Mouse (Mus musculus): Measurements from ENCODE around the gene Eef2kmt. TPM values are rescaled to one million over a fixed set of nuclear protein-coding genes. Genes with fewer than 3 reads are reported as not detected.

Eef2kmt gene
- polyA plus RNA-seq, 1 experiment from 2014 or later = 28.5 TPM

- H3K4me1 ChIP-seq (replicated peaks; ENCODE audit: control insufficient read depth, insufficient read depth) = no peaks in the 10 kb centered on the region
- ATAC-seq (ENCODE audit: low FRiP score, low TSS enrichment) (no peak), DNase-seq (ENCODE audit: low spot score) (no peak)
- H3K27me3 ChIP-seq (ENCODE audit: control insufficient read depth, insufficient read depth, low read length) = no peaks in the 10 kb centered on the region
- no peak overlapping the region for H3K9ac ChIP-seq (ENCODE audit: low read length)
- no peak overlapping the region for H3K27ac ChIP-seq (replicated peaks)
- 72% methylated on average over 5 of the region's 5 CpGs for WGBS
- TF ChIP-seq CTCF (IDR thresholded peaks at IDR 0.05; ENCODE audit: low read depth) (no peak), EP300 (optimal IDR thresholded peaks at IDR 0.05) (no peak)
- no peak overlapping the region for H3K4me3 ChIP-seq (ENCODE audit: low read depth, low read length)
- H3K4me2 ChIP-seq (replicated peaks; ENCODE audit: low read depth) = no peak overlapping the region
- no peaks in the 10 kb centered on the region for H3K36me3 ChIP-seq (ENCODE audit: control insufficient read depth, insufficient read depth, low read length)
- H3K9me3 ChIP-seq (ENCODE audit: control insufficient read depth, low read length) = no peaks in the 10 kb centered on the region
Observed at GRCm38 (mm10) chr16:5217341-5218133, 38.2 kb downstream of the Eef2kmt start.

GRCm38 (mm10) chr16:5216686-5217085, 39.1 kb downstream of the Eef2kmt start:
- Histone ChIP-seq H3K4me3 (ENCODE audit: low read depth, low read length) (no peak overlapping the region), H3K36me3 (ENCODE audit: control insufficient read depth, insufficient read depth, low read length) (no peaks in the 10 kb centered on the region), H3K9ac (ENCODE audit: low read length) (no peak overlapping the region), H3K4me2 (replicated peaks; ENCODE audit: low read depth) (no peak overlapping the region), H3K4me1 (replicated peaks; ENCODE audit: control insufficient read depth, insufficient read depth) (no peaks in the 10 kb centered on the region), H3K27me3 (ENCODE audit: control insufficient read depth, insufficient read depth, low read length) (no peaks in the 10 kb centered on the region), H3K27ac (replicated peaks) (no peak overlapping the region), H3K9me3 (ENCODE audit: control insufficient read depth, low read length) (no peaks in the 10 kb centered on the region)
- no peak for DNase-seq (ENCODE audit: low spot score)
- no peak for ATAC-seq (ENCODE audit: low FRiP score, low TSS enrichment)
- WGBS = 39% methylated on average over 6 of the region's 6 CpGs
- no peak for TF ChIP-seq CTCF (IDR thresholded peaks at IDR 0.05; ENCODE audit: low read depth)
- no peak for TF ChIP-seq EP300 (optimal IDR thresholded peaks at IDR 0.05)

- Histone ChIP-seq H3K27ac (replicated peaks) (no peak overlapping the region), H3K9me3 (ENCODE audit: control insufficient read depth, low read length) (no peaks in the 10 kb centered on the region), H3K4me3 (ENCODE audit: low read depth, low read length) (no peak overlapping the region), H3K9ac (ENCODE audit: low read length) (no peak overlapping the region), H3K36me3 (ENCODE audit: control insufficient read depth, insufficient read depth, low read length) (no peaks in the 10 kb centered on the region), H3K27me3 (ENCODE audit: control insufficient read depth, insufficient read depth, low read length) (no peaks in the 10 kb centered on the region), H3K4me2 (replicated peaks; ENCODE audit: low read depth) (no peak overlapping the region), H3K4me1 (replicated peaks; ENCODE audit: control insufficient read depth, insufficient read depth) (no peaks in the 10 kb centered on the region)
- 89% methylated on average over 2 of the region's 2 CpGs for WGBS
- TF ChIP-seq EP300 (optimal IDR thresholded peaks at IDR 0.05) (no peak), CTCF (IDR thresholded peaks at IDR 0.05; ENCODE audit: low read depth) (no peak)
- DNase-seq (ENCODE audit: low spot score) (no peak), ATAC-seq (ENCODE audit: low FRiP score, low TSS enrichment) (no peak)
Observed at GRCm38 (mm10) chr16:5214126-5214525, 41.7 kb downstream of the Eef2kmt start.

GRCm38 (mm10) chr16:5212150-5212549, 43.6 kb downstream of the Eef2kmt start:
- no peak for ATAC-seq (ENCODE audit: low FRiP score, low TSS enrichment)
- H3K4me3 ChIP-seq (ENCODE audit: low read depth, low read length) = no peak overlapping the region
- no peaks in the 10 kb centered on the region for H3K9me3 ChIP-seq (ENCODE audit: control insufficient read depth, low read length)
- H3K4me2 ChIP-seq (replicated peaks; ENCODE audit: low read depth) = no peak overlapping the region
- H3K27me3 ChIP-seq (ENCODE audit: control insufficient read depth, insufficient read depth, low read length) = no peaks in the 10 kb centered on the region
- no peaks in the 10 kb centered on the region for H3K36me3 ChIP-seq (ENCODE audit: control insufficient read depth, insufficient read depth, low read length)
- no peak for TF ChIP-seq CTCF (IDR thresholded peaks at IDR 0.05; ENCODE audit: low read depth)
- TF ChIP-seq EP300 (optimal IDR thresholded peaks at IDR 0.05) = no peak
- 71% methylated on average over 3 of the region's 3 CpGs for WGBS
- DNase-seq (ENCODE audit: low spot score) = no peak
- H3K27ac ChIP-seq (replicated peaks) = no peak overlapping the region
- H3K9ac ChIP-seq (ENCODE audit: low read length) = no peak overlapping the region
- H3K4me1 ChIP-seq (replicated peaks; ENCODE audit: control insufficient read depth, insufficient read depth) = no peaks in the 10 kb centered on the region

GRCm38 (mm10) chr16:5210365-5210764, 45.4 kb downstream of the Eef2kmt start:
- no peak overlapping the region for H3K27ac ChIP-seq (replicated peaks)

GRCm38 (mm10) chr16:5206051-5206450, 49.7 kb downstream of the Eef2kmt start:
- H3K27ac ChIP-seq (replicated peaks) = no peak overlapping the region

More at GRCm38 (mm10) chr16:5210365-5210764, 45.4 kb downstream of the Eef2kmt start:
- no peaks in the 10 kb centered on the region for H3K4me1 ChIP-seq (replicated peaks; ENCODE audit: control insufficient read depth, insufficient read depth)
- DNase-seq (ENCODE audit: low spot score) (no peak), ATAC-seq (ENCODE audit: low FRiP score, low TSS enrichment) (no peak)
- 67% methylated on average over 2 of the region's 2 CpGs for WGBS
- H3K27me3 ChIP-seq (ENCODE audit: control insufficient read depth, insufficient read depth, low read length) = no peaks in the 10 kb centered on the region
- no peak overlapping the region for H3K4me2 ChIP-seq (replicated peaks; ENCODE audit: low read depth)
- TF ChIP-seq CTCF (IDR thresholded peaks at IDR 0.05; ENCODE audit: low read depth) = no peak
- no peak for TF ChIP-seq EP300 (optimal IDR thresholded peaks at IDR 0.05)
- H3K36me3 ChIP-seq (ENCODE audit: control insufficient read depth, insufficient read depth, low read length) = no peaks in the 10 kb centered on the region
- no peaks in the 10 kb centered on the region for H3K9me3 ChIP-seq (ENCODE audit: control insufficient read depth, low read length)
- no peak overlapping the region for H3K4me3 ChIP-seq (ENCODE audit: low read depth, low read length)
- H3K9ac ChIP-seq (ENCODE audit: low read length) = no peak overlapping the region

More at GRCm38 (mm10) chr16:5206051-5206450, 49.7 kb downstream of the Eef2kmt start:
- H3K4me2 ChIP-seq (replicated peaks; ENCODE audit: low read depth) = no peak overlapping the region
- no peaks in the 10 kb centered on the region for H3K36me3 ChIP-seq (ENCODE audit: control insufficient read depth, insufficient read depth, low read length)
- 65% methylated on average over 5 of the region's 5 CpGs for WGBS
- no peak for TF ChIP-seq CTCF (IDR thresholded peaks at IDR 0.05; ENCODE audit: low read depth)
- TF ChIP-seq EP300 (optimal IDR thresholded peaks at IDR 0.05) = no peak
- no peak overlapping the region for H3K9ac ChIP-seq (ENCODE audit: low read length)
- H3K4me3 ChIP-seq (ENCODE audit: low read depth, low read length) = no peak overlapping the region
- ATAC-seq (ENCODE audit: low FRiP score, low TSS enrichment) (no peak), DNase-seq (ENCODE audit: low spot score) (no peak)
- peaks cover 5% of the 10 kb centered on the region for H3K4me1 ChIP-seq (replicated peaks; ENCODE audit: control insufficient read depth, insufficient read depth)
- no peaks in the 10 kb centered on the region for H3K9me3 ChIP-seq (ENCODE audit: control insufficient read depth, low read length)
- no peaks in the 10 kb centered on the region for H3K27me3 ChIP-seq (ENCODE audit: control insufficient read depth, insufficient read depth, low read length)

Measured in stomach, postnatal 0 days (tissue).